Mouse (Mus musculus): ENCODE data around the gene Fam20a. TPM values are rescaled to one million over a fixed set of nuclear protein-coding genes. Genes with fewer than 3 reads are reported as not detected.

The Fam20a gene
- polyA plus RNA-seq, 1 experiment from 2014 or later = 4.9 TPM

GRCm38 (mm10) chr11:109732726-109733438, 10.8 kb upstream of the Fam20a start:
- Histone ChIP-seq H3K27ac (no peak overlapping the region), H3K4me2 (no peak overlapping the region), H3K9ac (no peak overlapping the region), H3K4me1 (no peaks in the 10 kb centered on the region), H3K9me3 (replicated peaks) (no peaks in the 10 kb centered on the region), H3K4me3 (no peak overlapping the region), H3K36me3 (no peaks in the 10 kb centered on the region), H3K27me3 (replicated peaks) (no peaks in the 10 kb centered on the region)
- no peak for ATAC-seq
- WGBS (ENCODE audit: insufficient replicate concordance) = 59% methylated on average over 8 of the region's 8 CpGs

GRCm38 (mm10) chr11:109728371-109728770, 6.3 kb upstream of the Fam20a start:
- 71% methylated on average over 3 of the region's 3 CpGs for WGBS (ENCODE audit: insufficient replicate concordance)
- ATAC-seq = no peak
- no peak overlapping the region for H3K27ac ChIP-seq

GRCm38 (mm10) chr11:109722711-109723110, 632 bp upstream of the Fam20a start:
- Histone ChIP-seq H3K36me3 (no peaks in the 10 kb centered on the region), H3K4me1 (peaks cover 4% of the 10 kb centered on the region; the same call in 1 of the 2 replicates), H3K9ac (no peak overlapping the region), H3K4me2 (peak overlapping the region; percentile 61), H3K4me3 (no peak overlapping the region), H3K27ac (no peak overlapping the region), H3K9me3 (replicated peaks) (no peaks in the 10 kb centered on the region), H3K27me3 (replicated peaks) (peaks cover 48% of the 10 kb centered on the region)
- 13% methylated on average over 4 of the region's 4 CpGs for WGBS (ENCODE audit: insufficient replicate concordance)
- no peak for ATAC-seq

More at GRCm38 (mm10) chr11:109728371-109728770, 6.3 kb upstream of the Fam20a start:
- Histone ChIP-seq H3K4me3 (no peak overlapping the region), H3K4me1 (no peaks in the 10 kb centered on the region), H3K9ac (no peak overlapping the region), H3K9me3 (replicated peaks) (no peaks in the 10 kb centered on the region), H3K4me2 (no peak overlapping the region), H3K27me3 (replicated peaks) (peaks cover under 1% of the 10 kb centered on the region; the same call in 1 of the 2 replicates), H3K36me3 (no peaks in the 10 kb centered on the region)

GRCm38 (mm10) chr11:109721320-109721780, 729 bp downstream of the Fam20a start:
- Histone ChIP-seq H3K4me1 (peaks cover 4% of the 10 kb centered on the region; the same call in 1 of the 2 replicates), H3K27me3 (replicated peaks) (peaks cover 48% of the 10 kb centered on the region), H3K9ac (peak overlapping the region; percentile 46), H3K4me2 (peak overlapping the region; percentile 61), H3K36me3 (no peaks in the 10 kb centered on the region), H3K27ac (peak overlapping the region; percentile 75), H3K4me3 (peak overlapping the region; percentile 49), H3K9me3 (replicated peaks) (no peaks in the 10 kb centered on the region)
- under 1% methylated on average over 39 of the region's 40 CpGs for WGBS (ENCODE audit: insufficient replicate concordance)
- ATAC-seq = no peak

GRCm38 (mm10) chr11:109720809-109721319, 1.2 kb downstream of the Fam20a start:
- WGBS (ENCODE audit: insufficient replicate concordance) = 24% methylated on average over 12 of the region's 12 CpGs
- Histone ChIP-seq H3K4me3 (peak overlapping the region; percentile 49), H3K27me3 (replicated peaks) (peaks cover 48% of the 10 kb centered on the region), H3K9me3 (replicated peaks) (no peaks in the 10 kb centered on the region), H3K27ac (peak overlapping the region; percentile 75), H3K9ac (peak overlapping the region; percentile 46; the same call in 1 of the 2 replicates), H3K36me3 (no peaks in the 10 kb centered on the region), H3K4me1 (peaks cover 4% of the 10 kb centered on the region; the same call in 1 of the 2 replicates), H3K4me2 (peak overlapping the region; percentile 61)
- peak; percentile 67 for ATAC-seq

GRCm38 (mm10) chr11:109719399-109719798, 2.7 kb downstream of the Fam20a start:
- Histone ChIP-seq H3K4me3 (no peak overlapping the region), H3K27ac (no peak overlapping the region), H3K4me2 (peak overlapping the region; percentile 25), H3K4me1 (peaks cover 4% of the 10 kb centered on the region; the same call in 1 of the 2 replicates), H3K27me3 (replicated peaks) (peaks cover 48% of the 10 kb centered on the region), H3K36me3 (no peaks in the 10 kb centered on the region), H3K9ac (no peak overlapping the region), H3K9me3 (replicated peaks) (no peaks in the 10 kb centered on the region)
- no peak for ATAC-seq
- 80% methylated on average over 3 of the region's 3 CpGs for WGBS (ENCODE audit: insufficient replicate concordance)

- H3K27ac ChIP-seq = no peak overlapping the region
- no peaks in the 10 kb centered on the region for H3K9me3 ChIP-seq (replicated peaks)
- WGBS (ENCODE audit: insufficient replicate concordance) = 76% methylated on average over 15 of the region's 15 CpGs
- no peak for ATAC-seq
- peaks cover 46% of the 10 kb centered on the region for H3K27me3 ChIP-seq (replicated peaks)
- no peak overlapping the region for H3K4me2 ChIP-seq
- H3K9ac ChIP-seq = no peak overlapping the region
- H3K4me1 ChIP-seq = peaks cover 4% of the 10 kb centered on the region; the same call in 1 of the 2 replicates
- H3K4me3 ChIP-seq = no peak overlapping the region
- no peaks in the 10 kb centered on the region for H3K36me3 ChIP-seq
Observed at GRCm38 (mm10) chr11:109717966-109718895, 3.8 kb downstream of the Fam20a start.

GRCm38 (mm10) chr11:109717448-109717847, 4.6 kb downstream of the Fam20a start:
- no peaks in the 10 kb centered on the region for H3K9me3 ChIP-seq (replicated peaks)
- H3K36me3 ChIP-seq = no peaks in the 10 kb centered on the region
- no peak overlapping the region for H3K4me3 ChIP-seq
- H3K4me2 ChIP-seq = no peak overlapping the region
- H3K27ac ChIP-seq = no peak overlapping the region
- H3K4me1 ChIP-seq = peaks cover under 1% of the 10 kb centered on the region; the same call in 1 of the 2 replicates
- no peak for ATAC-seq
- WGBS (ENCODE audit: insufficient replicate concordance) = 77% methylated on average over 5 of the region's 5 CpGs
- H3K27me3 ChIP-seq (replicated peaks) = peaks cover 38% of the 10 kb centered on the region
- no peak overlapping the region for H3K9ac ChIP-seq

- no peak overlapping the region for H3K4me3 ChIP-seq
- H3K4me2 ChIP-seq = no peak overlapping the region
- peaks cover 33% of the 10 kb centered on the region for H3K27me3 ChIP-seq (replicated peaks)
- H3K9me3 ChIP-seq (replicated peaks) = no peaks in the 10 kb centered on the region
- no peaks in the 10 kb centered on the region for H3K36me3 ChIP-seq
- no peak for ATAC-seq
- 66% methylated on average over 7 of the region's 7 CpGs for WGBS (ENCODE audit: insufficient replicate concordance)
- H3K9ac ChIP-seq = no peak overlapping the region
- H3K4me1 ChIP-seq = no peaks in the 10 kb centered on the region; the same call in 1 of the 2 replicates
- no peak overlapping the region for H3K27ac ChIP-seq
Observed at GRCm38 (mm10) chr11:109716981-109717380, 5.1 kb downstream of the Fam20a start.

- Histone ChIP-seq H3K27me3 (replicated peaks) (peaks cover 17% of the 10 kb centered on the region), H3K4me1 (no peaks in the 10 kb centered on the region; the same call in 1 of the 2 replicates), H3K4me2 (no peak overlapping the region), H3K36me3 (no peaks in the 10 kb centered on the region), H3K9ac (no peak overlapping the region), H3K9me3 (replicated peaks) (no peaks in the 10 kb centered on the region), H3K27ac (no peak overlapping the region), H3K4me3 (no peak overlapping the region)
- ATAC-seq = no peak
- WGBS (ENCODE audit: insufficient replicate concordance) = 80% methylated on average over 12 of the region's 12 CpGs
Observed at GRCm38 (mm10) chr11:109715311-109715781, 6.7 kb downstream of the Fam20a start.

- Histone ChIP-seq H3K9ac (no peak overlapping the region), H3K4me2 (no peak overlapping the region), H3K36me3 (no peaks in the 10 kb centered on the region), H3K9me3 (replicated peaks) (no peaks in the 10 kb centered on the region), H3K4me1 (no peaks in the 10 kb centered on the region; the same call in 1 of the 2 replicates), H3K4me3 (no peak overlapping the region), H3K27ac (no peak overlapping the region), H3K27me3 (replicated peaks) (peaks cover 12% of the 10 kb centered on the region)
- ATAC-seq = no peak
- WGBS (ENCODE audit: insufficient replicate concordance) = 66% methylated on average over 17 of the region's 17 CpGs
Observed at GRCm38 (mm10) chr11:109714341-109715247, 7.5 kb downstream of the Fam20a start.

Measured in liver, embryonic 12.5 days (tissue).